Mouse (Mus musculus) common myeloid progenitor, adult 5-6 weeks (primary cell): ENCODE measurements around the gene Lgr6. TPM values are rescaled to one million over a fixed set of nuclear protein-coding genes. Genes with fewer than 3 reads are reported as not detected.
A peak's percentile ranks its signal among the peaks of the same experiment; 100 is the strongest.

Experiments used
- ATAC-seq: replicated peaks from 2 replicates; pipeline ENCODE4 v1.8.0; 2016; ENCODE audit warnings: low read depth, mild to moderate bottlenecking, moderate TSS enrichment, inconsistent platforms; ENCODE audit not compliant: poor library complexity, severe bottlenecking
- total RNA-seq: library from RNA; stranded (forward); fragments of 200-1000, 187-1606 nt; gene quantifications from 2 replicates; pipeline ENCODE4 v1.2.3, GENCODE M21; 2017

Gene Lgr6
- total RNA-seq, 1 experiment from 2014 or later = 0.05 TPM

DNA sequence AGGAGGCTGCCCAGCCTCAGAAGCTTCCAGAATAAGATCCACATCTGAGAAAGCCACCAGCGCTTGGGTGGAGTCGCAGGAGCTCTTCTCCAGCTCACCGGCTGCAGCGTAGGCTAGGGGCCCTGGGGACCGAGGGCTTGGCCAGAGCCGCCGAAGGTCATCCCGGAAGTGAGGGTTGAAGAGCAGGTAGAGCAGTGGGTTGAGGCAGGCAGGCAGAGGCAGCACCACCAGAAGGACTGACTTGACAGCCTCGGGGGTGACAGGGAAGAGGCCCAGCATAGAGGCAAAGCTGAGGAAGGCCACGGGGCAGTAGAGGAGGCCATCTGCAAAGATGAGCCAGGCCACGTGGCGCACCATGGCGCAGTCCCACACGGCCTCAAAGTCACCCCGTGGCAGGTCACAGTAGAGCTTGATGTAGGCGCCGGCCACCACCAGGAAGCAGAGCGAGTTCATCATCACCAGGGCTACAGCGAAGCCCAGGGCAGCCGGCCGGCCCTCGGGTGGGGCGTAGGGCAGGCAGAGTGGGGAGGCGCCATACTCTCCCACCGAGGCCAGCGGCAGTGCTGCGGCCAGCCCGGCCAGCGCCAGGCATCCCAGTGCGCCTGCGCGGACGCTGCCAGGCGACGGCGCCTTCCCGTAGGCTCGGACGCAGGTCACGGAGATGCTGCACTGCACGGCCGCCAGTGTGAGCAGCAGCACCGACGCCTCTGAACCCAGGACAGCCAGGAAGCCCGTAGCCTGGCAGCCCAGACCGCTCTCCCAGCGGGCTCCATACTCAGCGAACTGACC, 117.7 kb downstream of the Lgr6 start:
- ATAC-seq = peak; percentile 36

GRCm38 (mm10) chr1:134972920-134973319, 132.2 kb downstream of the Lgr6 start:
- ATAC-seq = no peak

DNA sequence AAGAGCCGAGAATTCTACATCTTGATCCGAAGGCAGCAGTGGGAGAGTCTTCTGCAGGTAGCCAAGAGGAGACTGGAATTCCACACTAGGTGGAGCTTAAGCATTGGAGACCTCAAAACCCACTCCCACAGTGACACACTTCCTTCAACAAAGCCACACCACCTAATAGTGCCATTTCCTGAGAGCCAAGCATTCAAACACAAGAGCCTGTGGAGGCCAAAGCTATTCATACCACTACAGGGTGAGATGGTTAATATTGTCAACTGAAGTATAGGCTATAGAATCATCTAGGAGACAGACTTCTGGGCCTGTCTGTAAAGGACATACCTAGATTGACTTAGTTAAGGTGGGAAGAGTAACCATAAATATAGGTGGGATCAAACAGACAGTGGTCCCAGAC, 139.6 kb downstream of the Lgr6 start:
- no peak for ATAC-seq

DNA sequence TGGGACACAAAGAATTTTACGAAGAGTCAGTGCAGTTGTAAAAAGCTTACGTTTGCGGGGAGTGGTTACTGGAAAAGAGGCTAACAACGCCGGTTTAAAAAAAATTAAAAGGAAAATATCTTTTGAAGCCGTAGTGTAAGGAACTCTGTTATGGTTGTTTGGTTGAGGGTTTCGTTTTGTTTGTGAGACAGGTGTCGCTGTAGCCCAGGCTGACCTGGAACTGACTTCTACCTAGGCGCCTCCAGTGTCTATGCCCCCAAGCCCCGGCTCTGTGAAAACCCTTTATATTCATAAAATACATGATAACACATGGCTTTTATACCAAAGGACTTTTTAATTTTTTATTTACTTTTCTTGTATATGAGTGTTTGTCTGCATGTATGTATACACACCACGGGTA, 142.3 kb downstream of the Lgr6 start:
- peak; percentile 39; the same call in 1 of the 2 replicates for ATAC-seq

- ATAC-seq = peak; percentile 99
These were observed 142.8 kb downstream of the Lgr6 start, which contains the start of gene Ube2t for GRCm38 (mm10) chr1:134962053-134962803. Gene Ube2t (plus strand): TSS chr1:134962565.

GRCm38 (mm10) chr1:134960634-134961033, 144.4 kb downstream of the Lgr6 start:
- ATAC-seq = no peak

GRCm38 (mm10) chr1:134955637-134956176, 149.4 kb downstream of the Lgr6 start, which contains the start of gene Ppp1r12b:
Gene Ppp1r12b (minus strand): TSS chr1:134955942.
- ATAC-seq = peak; percentile 99

DNA sequence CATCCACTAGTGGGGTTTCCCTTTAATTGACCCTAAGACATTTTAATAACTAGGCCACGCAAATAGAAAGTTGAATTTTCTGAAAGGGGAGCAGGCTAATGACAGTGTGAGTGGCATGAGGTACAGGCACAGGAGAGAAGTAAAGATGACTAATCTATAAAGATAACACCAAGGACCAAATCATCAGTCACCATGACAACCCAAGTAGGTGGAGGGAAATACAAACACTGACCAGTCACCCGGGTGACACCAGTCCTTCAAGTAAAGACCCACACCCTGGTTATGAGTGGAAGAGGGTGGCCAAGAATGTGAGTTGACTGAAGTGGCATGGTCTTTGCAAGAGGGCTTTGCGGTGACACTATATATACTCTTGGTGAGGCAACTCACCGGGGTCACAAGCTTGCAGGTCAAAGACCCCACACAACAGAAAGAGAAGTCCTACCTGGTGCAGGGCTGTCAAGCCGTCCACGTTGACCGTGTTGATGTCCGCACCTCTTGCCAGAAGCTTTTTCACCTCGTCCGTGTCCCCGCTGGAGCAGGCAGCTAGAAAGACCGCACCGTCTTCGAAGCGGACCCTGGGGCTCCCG, 149.9 kb downstream of the Lgr6 start:
- no peak for ATAC-seq

DNA sequence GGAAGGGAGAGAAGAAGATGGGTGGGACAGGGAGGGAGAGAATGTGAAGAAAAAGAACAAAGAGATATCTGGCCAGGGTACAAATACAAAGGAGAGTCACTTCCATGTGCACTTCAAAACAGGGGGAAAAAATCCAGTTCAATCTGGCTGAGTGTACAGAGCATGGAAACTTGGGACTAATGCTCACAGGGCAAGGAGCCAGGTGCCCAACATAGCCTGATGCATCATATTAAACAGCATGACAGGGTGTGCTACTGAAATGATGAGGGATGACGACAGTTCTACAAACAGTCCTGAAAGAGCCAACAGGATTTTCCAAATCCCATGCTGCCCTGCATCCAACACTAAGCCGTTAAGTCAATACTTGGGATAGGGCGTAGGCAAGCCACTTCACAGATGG, 155.1 kb downstream of the Lgr6 start:
- no peak for ATAC-seq

DNA sequence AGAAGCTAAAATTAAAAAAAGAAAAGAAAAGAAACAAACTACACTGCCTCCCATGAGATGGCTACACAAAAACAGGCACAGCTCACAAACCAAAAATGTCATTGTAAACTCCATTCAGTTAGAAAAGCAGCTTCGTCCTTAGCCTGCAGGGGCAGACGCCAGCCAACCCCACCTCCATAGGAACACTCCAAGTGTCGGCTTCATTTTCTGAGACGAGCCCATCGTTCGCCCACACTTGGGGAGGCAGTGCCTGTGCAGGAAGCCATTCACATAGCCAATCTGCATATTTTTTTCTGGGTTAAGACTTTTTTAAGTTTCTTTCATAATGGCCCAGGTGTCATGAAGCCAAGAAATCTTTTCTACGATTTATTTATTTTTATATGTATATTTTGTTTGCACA, 157.5 kb downstream of the Lgr6 start:
- no peak for ATAC-seq

DNA sequence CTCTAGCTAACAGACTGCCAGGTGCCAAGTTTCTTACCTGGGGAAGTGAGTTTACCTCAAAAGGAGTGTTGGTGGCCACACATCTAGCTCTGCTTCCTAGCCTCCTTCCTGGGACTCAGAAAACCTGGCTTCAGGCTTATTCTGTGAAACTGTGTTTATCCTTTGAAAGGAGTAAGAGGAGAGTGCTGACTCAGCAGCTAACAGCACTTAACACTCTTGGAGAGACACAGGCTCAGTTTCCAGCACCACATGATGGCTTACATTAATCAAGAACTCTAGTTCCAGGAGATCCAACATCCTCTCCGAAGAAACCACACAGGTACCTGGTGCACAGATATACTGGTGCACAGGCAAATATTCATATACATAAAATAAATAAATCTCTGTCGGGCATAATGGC, 162.2 kb downstream of the Lgr6 start:
- no peak for ATAC-seq

DNA sequence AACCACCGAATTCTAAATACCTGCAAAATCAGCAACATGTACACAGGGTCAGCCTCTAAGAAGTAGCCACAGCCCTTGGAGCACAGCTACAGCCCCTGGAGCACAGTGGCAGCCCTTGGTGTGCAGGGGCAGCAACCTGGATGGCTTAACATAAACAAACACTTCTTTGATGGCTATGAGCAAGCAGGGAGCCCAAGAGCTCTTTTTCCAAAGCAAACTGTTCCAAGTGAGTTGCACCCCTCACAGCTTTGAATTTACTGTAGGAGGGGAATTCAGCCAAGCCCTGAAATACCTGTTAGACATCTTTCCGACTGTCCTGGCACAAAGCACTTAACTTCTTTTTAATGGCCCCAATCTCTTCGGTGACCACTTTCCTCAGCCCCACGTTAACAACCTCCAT, 164.2 kb downstream of the Lgr6 start:
- ATAC-seq = no peak

DNA sequence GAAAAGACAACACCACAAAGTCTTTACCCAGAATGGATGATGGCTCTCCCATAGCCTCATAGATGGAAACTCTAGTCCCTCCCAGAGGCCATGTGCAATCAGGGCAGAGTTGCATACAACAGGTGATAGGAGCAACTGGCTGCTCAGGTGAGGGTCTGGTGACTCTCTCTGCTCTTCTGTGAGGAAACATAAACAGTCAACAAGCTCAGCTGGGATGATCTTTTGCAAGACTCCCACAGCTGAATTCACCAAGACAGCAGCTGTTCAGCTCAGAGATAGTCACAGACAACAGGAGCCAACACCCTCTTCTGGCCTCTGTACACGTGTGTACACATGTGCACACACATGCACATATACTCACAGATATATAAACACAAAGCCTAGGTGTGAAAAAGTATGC, 166.8 kb downstream of the Lgr6 start:
- no peak for ATAC-seq

DNA sequence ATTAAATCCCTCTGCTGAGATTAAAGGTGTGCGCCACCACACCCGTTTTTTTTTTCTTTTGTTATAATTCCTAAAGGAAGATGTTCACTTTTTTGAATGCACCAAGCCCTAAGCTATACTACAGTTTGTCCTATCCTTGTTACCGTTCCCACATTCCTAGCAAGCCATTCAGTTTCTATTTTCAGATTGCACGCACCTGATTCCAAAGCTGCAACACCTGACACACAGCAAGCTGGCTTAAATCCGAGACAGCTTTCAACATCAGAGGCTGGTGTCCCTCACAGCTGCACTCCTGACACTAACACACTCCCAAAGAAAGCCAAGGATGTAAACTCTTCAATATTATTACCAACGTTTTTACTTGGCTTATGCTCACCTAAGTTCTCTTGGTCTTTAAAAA, 168.7 kb downstream of the Lgr6 start:
- ATAC-seq = no peak

Other genes starting within 250 kb of the Lgr6 start
- 7.3 and 9.0 TPM in 2 replicates for gene Ppp1r12b, start 149.3 kb downstream of the Lgr6 start, total RNA-seq
- 21.7 and 23.0 TPM in 2 replicates for gene Ube2t, start 142.7 kb downstream of the Lgr6 start, total RNA-seq
- gene Ptpn7, start 27.4 kb upstream of the Lgr6 start, total RNA-seq = 92.4 and 105 TPM in 2 replicates
- gene Arl8a, start 41.5 kb upstream of the Lgr6 start, total RNA-seq = 16.2 and 16.4 TPM in 2 replicates
- gene Gpr37l1, start 62.4 kb upstream of the Lgr6 start, total RNA-seq = not detected in 2 replicates
- not detected in 2 replicates for gene Elf3, start 153.3 kb upstream of the Lgr6 start, total RNA-seq
- gene Rnpep, start 178.8 kb upstream of the Lgr6 start, total RNA-seq = 34.2 and 51.4 TPM in 2 replicates
- gene Timm17a, start 208.5 kb upstream of the Lgr6 start, total RNA-seq = 18.6 and 29.8 TPM in 2 replicates
- gene Lmod1, start 219.5 kb upstream of the Lgr6 start, total RNA-seq = not detected in 2 replicates